Mouse (Mus musculus) heart, adult 2 months (tissue): ENCODE measurements at regions not wholly inside any gene's neighbourhood (a gene's known extent, or its start where the extent isn't known, plus 50 kb on each side); places are given as distances from the start of the nearest gene placed in this dataset.

Experiments used
- CTCF ChIP-seq: fragments of 200-600 bp; IDR thresholded peaks from 2 replicates; pipeline ENCODE4 v1.8.1; 2022; ENCODE audit warnings: antibody characterized with exemption, mild to moderate bottlenecking, moderate library complexity
- POLR2A ChIP-seq: fragments of 200-500 bp; IDR thresholded peaks from 2 replicates; pipeline ENCODE4 v1.6.1; 2011; ENCODE audit warnings: mild to moderate bottlenecking, low read depth, low read length, control low read depth; ENCODE audit not compliant: insufficient read depth

- TF ChIP-seq CTCF = no peak
- no peak for TF ChIP-seq POLR2A
These were observed 59.7 kb upstream of the Igf1r start for GRCm38 (mm10) chr7:67892917-67893316.
